16 mouse cellular contexts compared by ENCODE assay signal in the genomic region with DNA sequence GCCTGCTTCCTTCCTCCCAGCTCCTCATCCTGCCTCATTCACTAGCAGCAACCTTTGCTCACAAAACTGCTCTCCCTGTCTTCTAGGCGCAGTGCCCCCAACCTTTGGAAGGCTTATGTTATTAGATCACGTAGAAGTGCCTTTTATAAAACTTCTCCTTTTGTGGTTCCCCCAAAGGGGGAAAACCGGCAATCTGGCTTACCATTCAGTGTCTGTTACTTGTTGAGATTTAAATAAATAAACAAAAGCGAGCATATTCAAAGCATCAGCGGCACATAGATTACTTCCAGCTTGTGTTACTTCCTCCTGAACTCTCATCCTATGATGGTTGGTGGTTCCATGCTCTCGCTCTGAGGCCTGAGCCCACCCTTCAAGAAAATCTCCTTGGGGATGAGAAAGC.
"Had no signal": no experiment of that assay in that cellular context is flagged by ENCODE, and none has a peak within 500 bp of the region (broad histone marks: within the 10 kb centered on the region; RNA-seq: fewer than 3 reads in every experiment).

No protein-coding gene starts in this region.

- H3K4me3 ChIP-seq: limb, embryonic 12.5 days; midbrain, embryonic 10.5 days; myocyte; neural tube, embryonic 15.5 days; stomach, embryonic 15.5 days had no signal

- H3K27me3 ChIP-seq: neural tube, embryonic 15.5 days; stomach, embryonic 15.5 days had no signal

- H3K36me3 ChIP-seq: limb, embryonic 12.5 days; midbrain, embryonic 10.5 days; neural tube, embryonic 15.5 days; stomach, embryonic 15.5 days had no signal

- H3K4me1 ChIP-seq: neural tube, embryonic 15.5 days; stomach, embryonic 15.5 days had no signal

- H3K27ac ChIP-seq: kidney, postnatal 0 days; limb, embryonic 12.5 days; liver, embryonic 14.5 days; midbrain, embryonic 10.5 days; neural tube, embryonic 15.5 days; stomach, embryonic 15.5 days had no signal

- DNase-seq: kidney, adult 8-10 months; kidney, postnatal 36 days; layer of hippocampus, adult 9-11 months; layer of hippocampus, postnatal 36 days; lung, postnatal 14 days; midbrain, embryonic 14.5 days; thymus, adult 2 months; thymus, postnatal 25 days had no signal

- H3K9ac ChIP-seq: limb, embryonic 12.5 days; liver, embryonic 14.5 days; neural tube, embryonic 15.5 days; stomach, embryonic 15.5 days had no signal

- ATAC-seq: intestine, postnatal 0 days had no signal

- H3K9me3 ChIP-seq: limb, embryonic 12.5 days; midbrain, embryonic 10.5 days; neural tube, embryonic 15.5 days; stomach, embryonic 15.5 days had no signal

- H3K4me2 ChIP-seq: limb, embryonic 12.5 days; neural tube, embryonic 15.5 days; stomach, embryonic 15.5 days had no signal
